Mouse (Mus musculus) B cell, adult 2 months (primary cell): ENCODE measurements around the gene Tnfrsf8.
A peak's percentile ranks its signal among the peaks of the same experiment; 100 is the strongest.

ENCODE experiments used
- DNase-seq, 2 experiments: peaks; one replicate each; pipeline ENCODE4 v3.0.0; 2022

Gene Tnfrsf8

GRCm38 (mm10) chr4:145305661-145306362 lies 9.2 kb downstream of the Tnfrsf8 start:
- peak; percentile 48 to 60 for DNase-seq

DNA sequence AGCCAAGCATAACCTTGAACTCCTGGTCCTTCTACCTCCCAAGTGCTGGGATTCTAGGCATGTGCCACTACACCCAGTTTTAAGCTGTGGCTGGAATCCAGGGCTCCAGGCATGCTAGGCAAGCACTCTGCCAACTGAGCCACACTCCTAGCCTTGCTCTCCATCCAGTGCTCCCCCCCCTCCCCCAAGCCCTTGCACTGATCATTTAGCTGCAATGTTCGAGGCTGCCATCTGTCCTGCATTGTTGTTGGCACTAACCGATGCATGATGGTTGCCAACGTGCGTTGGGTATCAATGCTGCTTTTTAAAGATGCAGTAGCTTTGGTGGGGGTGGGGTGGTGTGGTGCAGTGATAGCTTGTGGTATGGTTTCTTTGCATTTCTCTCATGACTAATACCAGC lies 10.9 kb downstream of the Tnfrsf8 start:
- no peak for DNase-seq

- no peak for DNase-seq
Measured at GRCm38 (mm10) chr4:145302106-145302505, 12.9 kb downstream of the Tnfrsf8 start.

GRCm38 (mm10) chr4:145300210-145300927 lies 14.6 kb downstream of the Tnfrsf8 start:
- peak; percentile 79 to 80 for DNase-seq

GRCm38 (mm10) chr4:145299355-145299754 lies 15.6 kb downstream of the Tnfrsf8 start:
- DNase-seq: no peak

GRCm38 (mm10) chr4:145298846-145299245 lies 16.1 kb downstream of the Tnfrsf8 start:
- DNase-seq: no peak

GRCm38 (mm10) chr4:145295589-145296300 lies 19.2 kb downstream of the Tnfrsf8 start:
- peak; percentile 79 to 84 for DNase-seq

- DNase-seq: no peak
Measured at GRCm38 (mm10) chr4:145294588-145294987, 20.4 kb downstream of the Tnfrsf8 start.

- DNase-seq: peak; percentile 74 to 78
Measured at GRCm38 (mm10) chr4:145286369-145287120, 28.4 kb downstream of the Tnfrsf8 start.

DNA sequence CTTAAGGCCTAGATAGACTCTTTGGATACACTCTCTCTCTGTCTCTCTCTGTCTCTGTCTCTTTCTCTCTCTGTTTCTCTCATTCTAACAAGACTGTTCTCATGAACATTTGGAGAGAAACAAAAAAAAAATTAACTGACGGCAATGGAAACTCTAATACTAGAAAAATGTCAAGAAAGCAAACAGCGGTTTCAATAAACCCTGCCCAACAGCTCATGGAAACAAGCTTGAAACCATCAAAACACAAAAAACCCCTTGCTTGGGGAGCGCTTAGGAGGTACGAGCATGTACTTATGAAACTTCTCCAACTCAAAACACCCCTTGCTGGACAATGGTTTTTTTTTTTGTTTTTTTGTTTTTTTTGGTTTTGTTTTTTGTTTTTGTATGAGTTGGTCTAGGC lies 30.3 kb downstream of the Tnfrsf8 start:
- no peak for DNase-seq

DNA sequence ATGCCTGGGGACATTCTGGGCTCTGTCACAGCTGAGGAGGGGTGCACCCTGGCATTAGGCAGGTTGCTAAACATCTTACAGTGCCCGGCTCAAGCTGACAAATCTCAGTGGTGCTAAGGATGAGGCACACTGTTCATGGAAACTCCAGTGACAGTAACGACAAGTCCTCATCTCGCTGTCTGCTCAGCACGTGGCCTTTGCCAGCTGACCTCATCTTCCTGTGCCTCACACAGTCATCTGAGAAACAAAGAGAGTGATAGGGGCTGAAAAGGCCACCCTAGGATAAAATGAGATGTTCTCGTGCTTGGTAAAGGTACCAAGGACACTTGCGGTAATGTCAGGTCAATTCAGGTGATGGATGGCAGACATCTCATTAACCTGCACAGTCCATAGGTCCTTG lies 31.5 kb downstream of the Tnfrsf8 start:
- DNase-seq: no peak

GRCm38 (mm10) chr4:145280966-145281365 lies 34.0 kb downstream of the Tnfrsf8 start:
- no peak for DNase-seq

GRCm38 (mm10) chr4:145278724-145279370 lies 36.1 kb downstream of the Tnfrsf8 start:
- DNase-seq: no peak

DNA sequence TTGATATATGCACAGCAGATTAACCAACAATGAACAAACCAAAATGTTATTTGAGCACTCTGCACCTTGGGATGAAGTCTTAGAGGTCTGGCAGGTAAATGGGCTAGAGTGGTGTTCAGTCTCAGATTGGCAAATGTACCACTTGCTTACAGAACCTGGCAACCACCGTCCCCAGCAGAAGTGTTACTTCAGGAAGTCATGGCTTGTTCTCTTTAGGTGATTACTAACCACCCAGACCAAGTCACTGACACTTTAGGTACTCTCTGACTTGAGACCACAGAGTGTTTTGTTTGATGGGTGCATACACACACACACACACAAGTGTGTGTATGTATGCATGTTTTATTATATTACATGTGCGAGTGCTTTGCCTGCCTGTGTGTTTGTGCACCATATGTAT lies 36.7 kb downstream of the Tnfrsf8 start:
- DNase-seq: no peak

- no peak for DNase-seq
Measured at GRCm38 (mm10) chr4:145276368-145277249, 38.4 kb downstream of the Tnfrsf8 start.

GRCm38 (mm10) chr4:145274887-145275286 lies 40.1 kb downstream of the Tnfrsf8 start:
- DNase-seq: no peak

DNA sequence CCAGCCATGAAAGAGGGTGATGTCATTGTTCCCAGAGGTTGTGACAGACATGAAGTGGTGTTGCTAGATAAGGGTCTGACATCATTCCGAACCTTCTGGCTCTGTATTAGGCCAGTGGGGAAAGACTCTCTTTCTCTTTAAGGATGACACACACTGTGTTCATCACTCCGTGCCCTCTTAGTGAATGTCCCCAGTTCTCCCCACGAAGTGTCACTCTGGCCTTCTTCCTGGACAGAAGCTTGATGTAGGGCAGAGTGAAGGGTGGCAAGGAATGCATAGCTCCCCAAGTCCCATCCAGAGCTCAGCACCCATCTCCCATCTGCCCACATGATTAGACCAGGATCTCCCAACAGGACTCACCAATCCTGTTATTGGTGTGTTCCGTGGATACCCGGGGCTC lies 41.0 kb downstream of the Tnfrsf8 start:
- DNase-seq: no peak

DNA sequence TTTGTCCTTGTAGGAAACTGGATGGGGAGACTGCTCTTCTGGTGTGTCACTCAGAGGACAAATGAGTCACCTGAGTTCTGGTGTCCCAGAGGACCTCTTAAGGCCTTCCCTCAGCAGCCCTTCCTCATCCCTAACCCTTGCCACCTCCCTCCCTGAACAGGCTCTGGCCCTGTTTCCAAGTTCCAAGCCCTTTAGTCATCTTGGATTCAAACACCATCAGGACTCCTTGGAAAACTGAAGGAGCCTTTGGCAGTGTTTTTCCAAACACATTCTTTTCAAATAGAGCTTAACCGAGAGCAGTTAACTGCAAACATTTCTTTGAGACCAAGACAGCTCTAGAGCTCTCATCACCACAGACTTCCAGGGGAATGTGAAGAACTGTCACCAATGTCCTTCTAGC lies 42.2 kb downstream of the Tnfrsf8 start:
- DNase-seq: no peak

- DNase-seq: no peak
Measured at GRCm38 (mm10) chr4:145271634-145272033, 43.3 kb downstream of the Tnfrsf8 start.

- DNase-seq: no peak
Measured at GRCm38 (mm10) chr4:145270136-145270535, 44.8 kb downstream of the Tnfrsf8 start.

GRCm38 (mm10) chr4:145267631-145268110 lies 47.3 kb downstream of the Tnfrsf8 start:
- DNase-seq: no peak
